Mouse (Mus musculus): ENCODE results near the gene Tgfbi.

The Tgfbi gene

GRCm38 (mm10) chr13:56597831-56598612 lies 11.3 kb upstream of the Tgfbi start:
- peak; percentile 22 to 29 for DNase-seq

GRCm38 (mm10) chr13:56599511-56599910 lies 9.8 kb upstream of the Tgfbi start:
- no peak for DNase-seq

- DNase-seq, result peak; percentile 50 to 58
These were observed 9.0 kb upstream of the Tgfbi start for GRCm38 (mm10) chr13:56600216-56600890.

GRCm38 (mm10) chr13:56601199-56601598 lies 8.1 kb upstream of the Tgfbi start:
- DNase-seq, result no peak

GRCm38 (mm10) chr13:56605503-56605902 lies 3.8 kb upstream of the Tgfbi start:
- peak; percentile 78 to 85 for DNase-seq

- no peak for DNase-seq
These were observed 2.6 kb upstream of the Tgfbi start for GRCm38 (mm10) chr13:56606724-56607123.

- DNase-seq, result no peak
These were observed 2.1 kb upstream of the Tgfbi start for GRCm38 (mm10) chr13:56607225-56607624.

GRCm38 (mm10) chr13:56607846-56608245 lies 1.5 kb upstream of the Tgfbi start:
- DNase-seq, result no peak

- no peak for DNase-seq
These were observed 1.8 kb downstream of the Tgfbi start for GRCm38 (mm10) chr13:56611129-56611528.

- no peak for DNase-seq
These were observed 2.4 kb downstream of the Tgfbi start for GRCm38 (mm10) chr13:56611741-56612140.

GRCm38 (mm10) chr13:56612331-56612730 lies 3.0 kb downstream of the Tgfbi start:
- peak in 1 of 2 experiments; percentile 22 for DNase-seq

- DNase-seq, result peak in 1 of 2 experiments; percentile 31
These were observed 4.2 kb downstream of the Tgfbi start for GRCm38 (mm10) chr13:56613366-56613998.

GRCm38 (mm10) chr13:56614768-56615167 lies 5.4 kb downstream of the Tgfbi start:
- no peak for DNase-seq

- no peak for DNase-seq
These were observed 5.9 kb downstream of the Tgfbi start for GRCm38 (mm10) chr13:56615223-56615622.

- peak; percentile 38 to 63 for DNase-seq
These were observed 6.5 kb downstream of the Tgfbi start for GRCm38 (mm10) chr13:56615864-56616263.

GRCm38 (mm10) chr13:56616386-56616785 lies 7.1 kb downstream of the Tgfbi start:
- no peak for DNase-seq

- DNase-seq, result no peak
These were observed 7.9 kb downstream of the Tgfbi start for GRCm38 (mm10) chr13:56617197-56617596.

GRCm38 (mm10) chr13:56622201-56622757 lies 13.0 kb downstream of the Tgfbi start:
- no peak for DNase-seq

- DNase-seq, result no peak
These were observed 17.2 kb downstream of the Tgfbi start for GRCm38 (mm10) chr13:56626524-56626923.

- no peak for DNase-seq
These were observed 20.8 kb downstream of the Tgfbi start for GRCm38 (mm10) chr13:56630081-56630480.

- DNase-seq, result no peak
These were observed 21.2 kb downstream of the Tgfbi start for GRCm38 (mm10) chr13:56630552-56630951.

- DNase-seq, result no peak
These were observed 22.0 kb downstream of the Tgfbi start for GRCm38 (mm10) chr13:56631332-56631731.

- no peak for DNase-seq
These were observed 24.9 kb downstream of the Tgfbi start for GRCm38 (mm10) chr13:56634139-56634615.
